Comparison of ENCODE assay signal across 20 mouse cellular contexts in the genomic region with DNA sequence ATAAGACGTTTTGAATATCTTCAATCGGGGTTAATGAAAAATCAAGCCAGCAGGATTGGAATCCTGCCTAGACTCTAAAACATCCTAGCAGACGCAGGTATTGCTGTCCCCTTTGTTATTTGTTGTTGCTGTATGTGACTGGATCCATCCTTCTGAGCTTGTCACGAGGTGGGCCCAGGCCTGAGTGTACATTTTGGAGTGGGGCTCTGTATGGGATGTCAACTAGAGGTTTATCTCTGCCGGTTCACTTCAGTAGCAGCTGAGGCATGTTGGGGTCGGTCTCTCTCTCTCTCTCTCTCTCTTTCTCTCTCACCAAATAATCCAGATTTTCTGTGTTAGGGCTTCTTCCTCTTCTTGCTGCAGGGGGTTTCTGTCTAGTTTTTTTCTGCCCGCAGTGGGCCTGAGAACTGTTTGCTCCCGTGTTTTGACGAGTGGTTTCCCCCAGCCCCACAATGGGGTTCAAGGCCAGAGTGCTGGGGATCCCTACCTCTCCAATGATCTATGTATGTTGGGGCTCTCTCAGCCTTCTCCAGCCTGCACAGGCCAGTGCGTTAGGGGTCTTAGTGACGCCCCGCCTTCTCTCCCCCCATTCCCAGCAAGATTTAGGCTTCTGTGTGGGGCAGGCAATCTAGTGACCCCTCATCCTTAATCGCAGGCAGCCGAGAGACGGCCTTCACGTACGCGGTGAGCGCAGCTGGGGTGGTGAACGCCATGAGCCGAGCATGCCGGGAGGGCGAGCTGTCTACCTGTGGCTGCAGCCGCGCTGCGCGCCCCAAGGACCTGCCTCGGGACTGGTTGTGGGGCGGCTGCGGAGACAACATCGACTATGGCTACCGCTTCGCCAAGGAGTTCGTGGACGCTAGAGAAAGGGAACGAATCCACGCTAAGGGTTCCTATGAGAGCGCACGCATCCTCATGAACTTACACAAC. TPM values are rescaled to one million over a fixed set of nuclear protein-coding genes. Genes with fewer than 3 reads are reported as not detected.
DNase-seq lines count a peak whose midpoint lies in the region; ATAC-seq lines count a peak whose summit lies in the region.
"Had no signal": no experiment of that assay in that cellular context is flagged by ENCODE, and none has a peak within 500 bp of the region (broad histone marks: within the 10 kb centered on the region; RNA-seq: fewer than 3 reads in every experiment).

No protein-coding gene starts in this region.

- no peak for ATAC-seq in forebrain, embryonic 13.5 days
- ATAC-seq in midbrain, embryonic 14.5 days (ENCODE audit: low FRiP score, low TSS enrichment) = no peak
- ATAC-seq in embryonic facial prominence, embryonic 13.5 days (ENCODE audit: insufficient number of reproducible peaks, insufficient read depth, low FRiP score, low TSS enrichment, low read depth) = no peak
- no peak for ATAC-seq in midbrain, embryonic 15.5 days (replicated peaks)
- ATAC-seq: intestine, embryonic 15.5 days had no signal

- H3K9ac ChIP-seq in forebrain, embryonic 13.5 days = no peak overlapping the region
- no peak overlapping the region for H3K9ac ChIP-seq in midbrain, embryonic 14.5 days (replicated peaks; ENCODE audit: low read length)
- peak overlapping the region; percentile 100 for H3K9ac ChIP-seq in embryonic facial prominence, embryonic 13.5 days
- no peak overlapping the region for H3K9ac ChIP-seq in midbrain, embryonic 15.5 days
- H3K9ac ChIP-seq: intestine, embryonic 15.5 days; kidney, embryonic 15.5 days; liver, embryonic 14.5 days; neural tube, embryonic 12.5 days; stomach, embryonic 15.5 days had no signal

- H3K4me2 ChIP-seq in forebrain, embryonic 13.5 days = peak overlapping the region; percentile 16; the same call in 1 of the 2 replicates
- H3K4me2 ChIP-seq in midbrain, embryonic 14.5 days (ENCODE audit: low read length) = no peak overlapping the region
- H3K4me2 ChIP-seq in embryonic facial prominence, embryonic 13.5 days = peak overlapping the region; percentile 87
- 0 out of 2 replicates have a peak overlapping the region, but pooled peaks have one; percentile 8 for H3K4me2 ChIP-seq in midbrain, embryonic 15.5 days
- H3K4me2 ChIP-seq: intestine, embryonic 15.5 days; kidney, embryonic 15.5 days; neural tube, embryonic 12.5 days; stomach, embryonic 15.5 days had no signal

- H3K27me3 ChIP-seq in forebrain, embryonic 13.5 days = peaks cover 18% of the 10 kb centered on the region
- peaks cover 55% of the 10 kb centered on the region for H3K27me3 ChIP-seq in forebrain, embryonic 10.5 days (ENCODE audit: poor library complexity, severe bottlenecking)
- H3K27me3 ChIP-seq in midbrain, embryonic 10.5 days (ENCODE audit: low read depth, poor library complexity, severe bottlenecking) = peaks cover 25% of the 10 kb centered on the region
- peaks cover 5% of the 10 kb centered on the region; the same call in 1 of the 2 replicates for H3K27me3 ChIP-seq in midbrain, embryonic 14.5 days (ENCODE audit: control insufficient read depth, insufficient read depth, low read length)
- no peaks in the 10 kb centered on the region for H3K27me3 ChIP-seq in embryonic facial prominence, embryonic 13.5 days
- peaks cover 22% of the 10 kb centered on the region for H3K27me3 ChIP-seq in midbrain, embryonic 15.5 days (replicated peaks)
- H3K27me3 ChIP-seq: CH12.LX; stomach, embryonic 15.5 days had no signal

- no peaks in the 10 kb centered on the region for H3K9me3 ChIP-seq in forebrain, embryonic 13.5 days (replicated peaks)
- no peaks in the 10 kb centered on the region for H3K9me3 ChIP-seq in forebrain, embryonic 10.5 days
- H3K9me3 ChIP-seq in midbrain, embryonic 10.5 days (replicated peaks) = no peaks in the 10 kb centered on the region
- no peaks in the 10 kb centered on the region for H3K9me3 ChIP-seq in midbrain, embryonic 14.5 days (ENCODE audit: control insufficient read depth, low read length)
- no peaks in the 10 kb centered on the region for H3K9me3 ChIP-seq in embryonic facial prominence, embryonic 13.5 days
- H3K9me3 ChIP-seq in midbrain, embryonic 15.5 days = no peaks in the 10 kb centered on the region
- H3K9me3 ChIP-seq: heart, embryonic 10.5 days; intestine, embryonic 15.5 days; kidney, embryonic 15.5 days; neural tube, embryonic 12.5 days; stomach, embryonic 15.5 days had no signal

- WGBS in forebrain, embryonic 13.5 days = 49% methylated on average over 39 of the region's 39 CpGs
- WGBS in forebrain, embryonic 10.5 days = 55% methylated on average over 39 of the region's 39 CpGs
- WGBS in midbrain, embryonic 10.5 days = 54% methylated on average over 39 of the region's 39 CpGs
- 66% methylated on average over 39 of the region's 39 CpGs for WGBS in midbrain, embryonic 14.5 days
- WGBS in embryonic facial prominence, embryonic 13.5 days = 56% methylated on average over 39 of the region's 39 CpGs
- WGBS in midbrain, embryonic 15.5 days = 61% methylated on average over 39 of the region's 39 CpGs

- no peak for DNase-seq in forebrain, embryonic 10.5 days (ENCODE audit: extremely low spot score, low spot score)
- DNase-seq in midbrain, embryonic 10.5 days (ENCODE audit: low spot score) = no peak
- no peak for DNase-seq in midbrain, embryonic 14.5 days
- DNase-seq in layer of hippocampus, adult 8-10 months (ENCODE audit: low spot score in 2 of 2) = no peak
- DNase-seq: cerebellum, adult 9-10 months; embryo, embryonic 11 days; gastrocnemius, postnatal 14 days; heart, postnatal 14 days; thymus, postnatal 14 days had no signal

- no peaks in the 10 kb centered on the region; the same call in 1 of the 2 replicates for H3K36me3 ChIP-seq in forebrain, embryonic 13.5 days (ENCODE audit: poor library complexity, severe bottlenecking)
- peaks cover 69% of the 10 kb centered on the region for H3K36me3 ChIP-seq in forebrain, embryonic 10.5 days (replicated peaks)
- H3K36me3 ChIP-seq in midbrain, embryonic 10.5 days = peaks cover 92% of the 10 kb centered on the region
- H3K36me3 ChIP-seq in midbrain, embryonic 14.5 days (ENCODE audit: control insufficient read depth, insufficient read depth, low read length) = no peaks in the 10 kb centered on the region
- H3K36me3 ChIP-seq in embryonic facial prominence, embryonic 13.5 days = peaks cover 88% of the 10 kb centered on the region
- no peaks in the 10 kb centered on the region for H3K36me3 ChIP-seq in midbrain, embryonic 15.5 days (replicated peaks)
- H3K36me3 ChIP-seq: stomach, embryonic 15.5 days had no signal

- peaks cover 17% of the 10 kb centered on the region for H3K4me1 ChIP-seq in forebrain, embryonic 13.5 days
- peaks cover 35% of the 10 kb centered on the region for H3K4me1 ChIP-seq in forebrain, embryonic 10.5 days
- H3K4me1 ChIP-seq in midbrain, embryonic 10.5 days = peaks cover 54% of the 10 kb centered on the region
- H3K4me1 ChIP-seq in midbrain, embryonic 14.5 days (ENCODE audit: control insufficient read depth, insufficient read depth, low read length) = no peaks in the 10 kb centered on the region
- H3K4me1 ChIP-seq in embryonic facial prominence, embryonic 13.5 days = peaks cover 76% of the 10 kb centered on the region
- H3K4me1 ChIP-seq in midbrain, embryonic 15.5 days = no peaks in the 10 kb centered on the region
- H3K4me1 ChIP-seq: heart, embryonic 10.5 days; intestine, embryonic 15.5 days; neural tube, embryonic 12.5 days; stomach, embryonic 15.5 days had no signal

- H3K27ac ChIP-seq in forebrain, embryonic 13.5 days = no peak overlapping the region
- H3K27ac ChIP-seq in forebrain, embryonic 10.5 days = no peak overlapping the region
- peak overlapping the region; percentile 55; the same call in 1 of the 2 replicates for H3K27ac ChIP-seq in midbrain, embryonic 10.5 days (replicated peaks)
- H3K27ac ChIP-seq in midbrain, embryonic 14.5 days (replicated peaks; ENCODE audit: low read depth, low read length) = no peak overlapping the region
- peak overlapping the region; percentile 100 for H3K27ac ChIP-seq in embryonic facial prominence, embryonic 13.5 days
- H3K27ac ChIP-seq in midbrain, embryonic 15.5 days = no peak overlapping the region
- H3K27ac ChIP-seq: heart, embryonic 10.5 days; intestine, embryonic 15.5 days; kidney, embryonic 15.5 days; liver, embryonic 14.5 days; neural tube, embryonic 12.5 days; stomach, embryonic 15.5 days had no signal

- H3K4me3 ChIP-seq in forebrain, embryonic 13.5 days = no peak overlapping the region
- H3K4me3 ChIP-seq in forebrain, embryonic 10.5 days = no peak overlapping the region
- peak overlapping the region; percentile 4; the same call in 1 of the 2 replicates for H3K4me3 ChIP-seq in midbrain, embryonic 10.5 days
- no peak overlapping the region for H3K4me3 ChIP-seq in midbrain, embryonic 14.5 days (replicated peaks; ENCODE audit: low read depth, low read length)
- peak overlapping the region; percentile 91 for H3K4me3 ChIP-seq in embryonic facial prominence, embryonic 13.5 days
- H3K4me3 ChIP-seq in midbrain, embryonic 15.5 days = no peak overlapping the region
- H3K4me3 ChIP-seq: heart, embryonic 10.5 days; intestine, embryonic 15.5 days; kidney, embryonic 15.5 days; neural tube, embryonic 12.5 days; stomach, embryonic 15.5 days had no signal

RNA-seq across cellular contexts. Expression of a gene that starts 13.3 kb away (rescaled TPM):
- 10.0 and 16.1 TPM in 2 replicates for polyA plus RNA-seq in forebrain, embryonic 13.5 days (2015; fragmentation: Nextera tagmentation; extraction: Ambion mirVana)
- 18.1 and 24.1 TPM in 2 replicates for polyA plus RNA-seq in forebrain, embryonic 10.5 days (2016; fragmentation: Nextera tagmentation; extraction: Ambion mirVana)
- 49.5 and 49.7 TPM in 2 replicates for polyA plus RNA-seq in midbrain, embryonic 10.5 days (2016; fragmentation: Nextera tagmentation; extraction: Ambion mirVana)
- 12.1 and 17.3 TPM in 2 replicates for polyA plus RNA-seq in midbrain, embryonic 14.5 days (2014; fragmentation: Nextera tagmentation; extraction: Ambion mirVana)
- 280 and 323 TPM in 2 replicates for polyA plus RNA-seq in embryonic facial prominence, embryonic 13.5 days (2015; fragmentation: Nextera tagmentation; extraction: Ambion mirVana)
- 13.6 and 15.4 TPM in 2 replicates for polyA plus RNA-seq in midbrain, embryonic 15.5 days (2015; fragmentation: Nextera tagmentation; extraction: Ambion mirVana)
- 10 to 100 TPM; 10.1 to 11.2 (median 10.8) TPM for total RNA-seq in layer of hippocampus, adult 8-10 months (2022)
- total RNA-seq: CH12.LX; monocyte, adult 5-6 weeks had no signal

Comparison
In these comparisons a context has a peak if more than half of its experiments do, and no peak if none do; other contexts are left out.
1. H3K27ac ChIP-seq: peak in midbrain, embryonic 10.5 days (single experiment) and embryonic facial prominence, embryonic 13.5 days (single experiment); none in forebrain, embryonic 13.5 days (single experiment), forebrain, embryonic 10.5 days (single experiment), midbrain, embryonic 14.5 days (single experiment) and midbrain, embryonic 15.5 days (single experiment).
2. H3K4me3 ChIP-seq: peak in midbrain, embryonic 10.5 days (single experiment) and embryonic facial prominence, embryonic 13.5 days (single experiment); none in forebrain, embryonic 13.5 days (single experiment), forebrain, embryonic 10.5 days (single experiment), midbrain, embryonic 14.5 days (single experiment) and midbrain, embryonic 15.5 days (single experiment).